Mouse (Mus musculus): ENCODE data around the gene Nadsyn1.

Nadsyn1 gene

DNA sequence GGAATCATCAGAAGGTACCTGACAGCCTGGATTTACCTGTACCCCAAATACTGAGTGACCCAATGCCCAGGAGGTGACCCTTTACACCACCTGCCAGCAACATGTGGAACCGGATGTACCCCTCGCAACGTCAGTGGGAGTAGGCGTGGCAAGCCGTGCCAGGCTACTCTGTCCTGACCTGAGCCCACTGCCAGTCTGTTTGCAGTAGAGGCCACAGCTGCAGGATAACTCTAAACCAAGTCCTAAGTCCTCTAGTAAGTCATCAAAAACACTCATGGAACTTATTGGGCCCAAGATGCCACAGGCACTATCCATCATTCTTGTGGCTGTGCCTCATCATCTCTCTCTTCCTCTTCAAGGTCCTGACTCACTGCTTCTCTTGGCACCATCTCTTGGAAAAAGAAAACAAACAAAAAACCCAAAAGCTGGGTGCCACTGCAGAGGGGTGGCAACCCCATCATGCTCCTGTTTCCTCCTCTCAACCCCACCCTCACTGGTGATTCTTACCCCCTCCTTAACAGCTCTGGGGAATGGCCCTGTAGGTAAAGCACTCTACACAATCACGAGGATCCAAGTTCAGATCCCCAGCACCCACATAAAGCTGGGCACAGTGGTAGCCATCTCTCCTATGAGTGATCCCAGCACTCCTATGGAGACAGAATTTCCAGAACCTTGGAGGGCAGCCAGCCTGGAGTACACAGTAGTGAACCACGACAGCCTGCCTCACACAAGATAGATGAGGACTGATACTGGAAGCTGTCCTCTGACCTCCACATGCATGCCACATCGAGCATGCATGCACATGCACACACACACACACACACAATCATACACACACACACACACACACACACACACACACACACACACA, 21.2 kb downstream of the Nadsyn1 start:
- no peak for DNase-seq (ENCODE audit: low spot score)

DNA sequence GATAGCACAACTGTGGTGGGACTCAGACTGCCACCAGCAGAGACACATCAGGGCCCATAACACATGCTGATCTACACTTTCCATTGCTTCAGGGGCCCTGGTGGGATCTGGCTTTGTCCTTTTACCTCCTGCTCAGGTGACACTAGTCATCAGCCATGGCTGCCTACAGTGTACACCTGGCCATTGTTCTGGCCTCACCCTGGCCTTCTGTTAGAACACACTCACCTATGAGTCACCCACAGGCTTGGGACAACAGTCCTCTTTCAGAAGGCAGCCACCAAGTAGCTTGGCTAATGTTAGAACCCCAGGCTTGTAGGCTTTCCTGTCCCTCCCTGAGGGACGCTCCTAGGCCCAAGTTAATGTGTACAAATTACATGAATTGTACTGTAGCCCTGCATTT, 21.9 kb downstream of the Nadsyn1 start:
- no peak for DNase-seq (ENCODE audit: low spot score)

DNA sequence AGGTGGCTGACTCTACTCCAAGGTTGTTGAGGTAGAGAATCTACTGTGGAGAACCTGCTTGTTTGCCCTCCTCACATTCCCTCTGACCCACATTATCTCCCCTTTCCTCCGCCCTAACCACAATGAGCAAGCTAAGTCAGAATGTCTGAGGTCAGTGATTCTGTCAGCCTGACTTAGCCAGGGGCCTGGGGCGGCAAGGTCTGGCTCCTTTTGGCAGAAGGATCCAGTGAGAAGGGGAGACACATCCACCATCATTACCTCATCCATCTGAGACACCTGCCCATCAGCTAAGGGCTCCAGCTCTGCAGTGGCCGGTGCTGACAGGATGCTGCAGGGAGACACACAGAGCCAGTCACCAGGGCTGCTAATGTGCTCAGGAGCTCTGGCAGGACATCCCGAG, 23.9 kb downstream of the Nadsyn1 start:
- DNase-seq (ENCODE audit: low spot score): no peak

DNA sequence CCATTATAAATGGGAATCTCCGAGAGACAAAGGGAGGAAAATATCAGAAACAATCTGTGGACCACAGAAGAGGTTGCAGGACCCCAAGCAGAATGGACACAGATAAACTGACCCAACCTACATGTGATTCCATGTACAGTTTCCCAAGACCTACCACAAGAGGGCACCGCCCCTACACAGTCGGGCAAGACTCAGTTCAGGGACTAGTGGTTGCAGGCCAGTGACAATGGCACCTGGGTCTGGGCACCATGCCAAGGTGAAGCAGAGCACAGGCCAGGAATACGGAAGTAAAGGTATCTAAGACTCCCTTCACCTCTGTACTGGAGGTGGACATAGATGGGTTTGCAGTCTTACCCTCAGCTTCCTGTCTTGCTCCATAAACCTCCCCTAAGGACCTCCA, 29.5 kb downstream of the Nadsyn1 start:
- DNase-seq (ENCODE audit: low spot score): no peak

DNA sequence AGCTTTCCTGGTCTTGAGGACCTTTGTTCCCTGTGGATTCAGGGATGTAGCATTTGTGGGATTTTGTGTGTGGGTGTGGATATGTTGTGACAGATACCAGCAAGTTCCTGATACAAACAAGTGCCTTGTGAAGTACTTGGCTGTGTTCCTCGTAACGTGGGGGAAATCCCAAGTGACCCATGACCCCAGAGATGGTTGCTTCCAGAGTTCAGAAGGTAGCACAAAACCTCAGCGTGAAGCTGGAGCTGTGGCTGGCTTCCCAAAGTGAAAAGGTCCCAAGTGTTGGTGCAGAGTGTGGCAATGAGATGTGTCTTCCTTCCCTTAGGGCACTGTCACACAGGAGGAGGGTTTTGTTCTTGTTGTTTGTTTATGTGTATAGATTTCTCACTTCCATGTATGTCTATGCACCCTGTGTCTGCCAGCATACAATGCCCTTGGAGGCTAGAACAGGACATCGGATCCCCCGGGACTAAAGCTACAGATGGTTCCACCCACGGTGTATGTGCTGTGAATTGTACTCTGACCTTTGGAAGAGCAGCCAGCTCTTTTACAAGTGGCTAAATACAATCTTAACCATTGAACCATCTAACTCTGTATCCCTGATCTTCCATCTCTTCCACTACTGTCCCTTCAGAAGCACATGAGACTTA, 30.2 kb downstream of the Nadsyn1 start:
- no peak for DNase-seq (ENCODE audit: low spot score)

DNA sequence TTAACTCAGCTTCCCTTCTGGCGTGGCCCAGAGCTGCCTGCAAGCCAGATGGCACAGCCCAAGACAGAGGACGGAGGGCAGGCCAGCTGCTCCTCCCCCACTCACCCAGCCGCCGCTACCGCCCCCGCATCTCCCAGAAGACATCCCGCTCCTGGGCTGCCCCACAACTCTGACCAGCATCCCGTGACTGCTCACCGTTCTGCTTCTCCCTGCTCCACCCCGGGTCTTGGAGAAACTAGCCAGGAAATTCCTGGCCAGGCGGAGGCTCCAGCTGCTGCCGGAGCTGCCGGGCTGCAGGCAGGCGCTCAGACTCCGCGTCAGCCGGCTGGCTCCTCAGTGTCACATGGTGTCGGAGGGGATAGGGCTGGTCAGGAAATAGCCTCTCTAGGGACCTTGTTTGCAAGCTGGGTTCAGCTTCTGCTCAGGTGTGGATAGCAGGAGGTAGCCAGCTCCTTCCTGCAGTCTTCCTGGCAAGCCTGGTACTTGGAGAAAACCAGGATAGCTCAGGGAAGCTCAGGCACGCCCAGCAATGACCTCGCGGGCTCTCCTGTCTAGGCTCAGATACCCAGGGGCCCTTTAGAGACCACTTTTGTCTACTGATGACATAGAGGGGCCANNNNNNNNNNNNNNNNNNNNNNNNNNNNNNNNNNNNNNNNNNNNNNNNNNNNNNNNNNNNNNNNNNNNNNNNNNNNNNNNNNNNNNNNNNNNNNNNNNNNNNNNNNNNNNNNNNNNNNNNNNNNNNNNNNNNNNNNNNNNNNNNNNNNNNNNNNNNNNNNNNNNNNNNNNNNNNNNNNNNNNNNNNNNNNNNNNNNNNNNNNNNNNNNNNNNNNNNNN, 38.4 kb downstream of the Nadsyn1 start, which contains the start of gene Mrgpre:
Gene Mrgpre, minus strand, starts transcription at position 505 of the 834 bp plus-strand sequence.
- DNase-seq (ENCODE audit: low spot score): peak; percentile 65

DNA sequence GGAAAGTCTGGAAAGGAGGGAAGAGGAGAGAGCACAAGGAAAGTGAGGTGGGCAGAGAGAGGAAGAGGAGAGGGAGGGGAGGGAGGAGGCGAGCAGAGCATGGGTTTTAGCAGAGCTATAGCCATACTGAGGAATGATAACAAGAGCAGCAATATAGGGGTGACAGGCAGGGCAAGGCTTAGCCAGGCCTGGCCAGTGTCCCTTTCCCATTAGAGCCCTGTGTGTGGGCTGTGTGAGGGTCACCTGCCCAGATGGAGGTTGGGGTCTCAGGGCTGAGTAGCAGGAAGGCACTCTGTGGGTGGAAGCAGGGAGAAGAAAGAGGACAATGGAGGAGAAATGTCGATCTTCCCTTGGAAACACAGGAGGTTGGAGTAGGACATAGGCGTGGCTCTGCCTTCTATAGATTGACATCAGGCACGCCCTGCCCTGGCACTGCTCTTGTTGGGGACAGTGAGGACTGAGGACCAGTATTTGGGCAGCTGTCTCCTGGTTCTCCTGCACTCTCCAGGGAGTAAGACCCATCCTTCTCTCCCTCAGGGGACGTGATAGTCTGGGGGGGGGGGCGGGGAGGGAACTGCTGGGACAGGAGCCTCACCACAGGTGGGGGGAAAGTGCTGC, 39.2 kb downstream of the Nadsyn1 start:
- DNase-seq (ENCODE audit: low spot score): no peak

DNA sequence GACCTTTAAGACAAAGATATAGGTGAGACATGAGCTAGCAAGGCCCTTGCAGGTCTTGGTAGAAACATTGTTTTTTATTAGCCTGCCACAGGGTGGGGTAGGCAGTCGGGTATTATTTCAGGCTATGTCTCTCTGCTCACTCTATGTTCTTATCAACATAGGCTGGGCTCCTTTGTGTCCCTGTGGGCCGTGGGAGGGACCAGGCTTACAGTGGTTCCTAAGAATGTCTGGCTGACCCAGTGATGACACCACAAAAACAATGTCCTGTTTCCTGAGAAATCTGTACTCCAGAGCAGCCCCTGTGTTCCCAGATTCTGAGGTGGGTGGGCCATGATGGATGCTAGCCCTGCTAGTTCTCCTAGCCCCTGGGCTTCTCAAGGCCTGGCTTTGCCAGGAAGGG, 45.3 kb downstream of the Nadsyn1 start:
- no peak for DNase-seq (ENCODE audit: low spot score)

DNA sequence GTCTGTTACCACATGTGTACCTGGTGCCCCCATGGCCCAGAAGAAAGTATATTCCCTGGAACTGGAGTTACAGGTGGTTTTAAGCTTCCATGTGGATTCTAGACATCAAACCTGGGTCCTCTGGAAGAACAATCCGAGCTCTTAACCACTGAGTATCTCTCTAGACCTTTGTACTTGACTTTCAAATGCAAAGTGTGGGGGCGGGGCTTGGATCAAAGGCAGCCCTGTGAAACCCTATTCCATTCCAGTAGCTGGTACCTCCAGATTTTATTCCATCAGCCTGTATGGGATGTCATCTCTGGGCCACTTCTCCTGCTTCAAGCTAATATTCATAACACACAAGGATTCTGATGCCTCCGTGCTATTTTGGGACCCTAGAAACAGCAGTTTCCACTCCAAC, 46.5 kb downstream of the Nadsyn1 start:
- no peak for DNase-seq (ENCODE audit: low spot score)

DNA sequence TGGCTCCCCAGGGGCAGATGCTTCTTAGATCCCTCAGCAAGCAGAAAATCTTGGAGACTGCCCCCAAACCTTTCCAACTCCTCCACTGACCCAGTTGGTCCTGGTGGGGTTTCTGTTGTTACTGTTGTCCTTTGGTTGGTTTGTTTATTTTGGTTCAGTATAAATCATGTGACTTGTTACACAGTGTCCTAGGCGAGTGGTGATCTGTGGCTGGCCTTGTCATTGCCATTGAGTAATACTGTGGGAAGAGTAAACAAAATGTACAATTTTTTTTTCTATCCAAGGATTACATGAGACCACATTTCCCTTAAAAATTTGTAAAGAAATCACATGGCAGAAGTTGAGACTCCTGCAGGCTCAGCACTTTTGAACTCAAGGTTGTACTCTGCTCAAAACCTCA, 53.2 kb downstream of the Nadsyn1 start:
- no peak for DNase-seq (ENCODE audit: low spot score)

DNA sequence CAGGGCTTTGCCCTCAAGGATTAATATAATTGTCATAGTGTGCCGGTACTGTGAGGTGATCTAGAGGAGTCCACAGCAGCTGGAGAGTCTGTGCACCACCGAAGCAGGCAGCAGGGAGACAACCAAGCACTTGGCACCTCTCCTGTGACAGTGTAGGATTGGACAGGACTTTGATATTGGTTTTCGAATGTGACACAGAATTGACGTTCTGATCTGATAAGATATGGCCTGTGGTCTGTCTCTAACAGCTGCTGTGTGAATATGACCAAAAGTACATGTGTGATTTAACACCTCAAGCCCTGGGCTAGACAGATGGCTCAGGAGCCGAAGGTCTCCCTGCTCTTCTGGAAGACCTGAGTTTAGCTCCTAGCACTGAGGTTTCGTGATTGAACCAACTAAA, 54.4 kb downstream of the Nadsyn1 start:
- no peak for DNase-seq (ENCODE audit: low spot score)

DNA sequence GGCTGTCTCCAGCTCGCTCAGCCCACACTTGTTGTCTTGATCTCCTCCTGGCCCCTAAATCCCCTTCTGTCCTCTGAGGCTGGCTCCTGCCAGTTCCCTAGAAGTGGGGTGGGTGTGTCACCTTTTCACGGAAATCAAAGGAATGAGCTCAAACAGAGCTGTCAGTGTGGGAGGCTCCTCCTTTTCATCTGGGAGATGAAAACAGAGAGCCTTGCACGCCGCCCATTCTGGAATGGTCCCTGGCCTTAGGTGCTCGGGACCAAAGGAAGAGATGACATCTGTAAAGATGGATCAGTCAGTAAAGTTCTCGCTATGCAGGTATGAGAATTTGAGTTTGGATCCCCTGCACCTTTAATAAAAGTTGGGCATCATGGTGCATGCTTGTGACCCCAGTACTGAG, 55.8 kb downstream of the Nadsyn1 start, which contains the start of gene Mrgprg:
Gene Mrgprg, minus strand, starts transcription at position 101 of the 400 bp plus-strand sequence.
- no peak for DNase-seq (ENCODE audit: low spot score)

DNA sequence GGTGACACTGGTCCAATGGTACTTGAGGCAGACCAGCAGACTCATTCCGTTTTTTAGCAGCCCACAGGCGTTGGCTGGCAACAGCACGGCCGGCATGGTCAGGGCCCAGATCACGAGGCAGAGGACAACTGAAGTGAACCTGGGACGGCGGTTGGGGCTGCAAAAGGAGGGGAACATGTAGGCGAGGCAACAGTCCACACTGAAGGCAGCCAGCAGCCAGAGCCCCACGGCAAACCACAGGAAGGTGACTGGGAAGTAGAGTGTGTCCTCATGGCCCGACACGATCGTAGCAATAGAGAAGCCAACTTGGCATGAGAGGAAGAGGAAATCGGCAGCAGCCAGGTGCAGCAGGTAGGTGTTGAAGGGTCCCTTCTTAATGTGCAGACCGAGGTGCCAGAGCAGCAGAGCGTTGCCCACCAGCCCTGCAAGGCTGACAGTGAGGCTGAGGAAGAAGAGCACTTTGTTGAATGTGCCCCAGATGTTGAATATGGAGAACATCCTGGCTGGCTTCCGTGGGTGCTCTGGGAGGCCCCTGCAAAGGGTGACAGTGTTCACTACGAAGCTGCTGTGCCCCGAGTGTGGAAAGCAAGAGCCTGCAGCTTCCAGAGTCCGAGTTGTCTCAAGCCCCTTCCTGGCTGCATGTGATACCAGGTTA, 57.6 kb downstream of the Nadsyn1 start:
- no peak for DNase-seq (ENCODE audit: low spot score)

DNA sequence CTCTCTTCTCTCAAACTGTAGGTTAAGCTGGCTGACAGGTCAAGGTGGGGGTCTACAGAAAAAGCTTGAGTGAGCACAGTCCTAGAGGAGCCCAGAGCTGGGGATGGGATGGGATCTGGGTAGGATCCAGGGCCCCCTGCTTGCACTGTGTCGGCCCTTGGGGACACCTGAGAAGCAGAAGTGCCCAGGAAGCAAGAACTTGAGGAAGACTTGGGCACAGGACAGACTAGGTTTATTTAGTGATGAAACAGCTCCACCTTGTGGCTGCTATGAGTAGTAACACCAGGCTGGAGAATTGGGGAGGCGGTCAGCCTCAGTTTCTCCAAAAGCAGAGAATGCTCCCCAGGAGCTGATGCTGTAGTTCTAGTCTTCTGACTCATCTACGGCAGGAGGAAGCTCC, 58.9 kb downstream of the Nadsyn1 start:
- DNase-seq (ENCODE audit: low spot score): no peak

DNA sequence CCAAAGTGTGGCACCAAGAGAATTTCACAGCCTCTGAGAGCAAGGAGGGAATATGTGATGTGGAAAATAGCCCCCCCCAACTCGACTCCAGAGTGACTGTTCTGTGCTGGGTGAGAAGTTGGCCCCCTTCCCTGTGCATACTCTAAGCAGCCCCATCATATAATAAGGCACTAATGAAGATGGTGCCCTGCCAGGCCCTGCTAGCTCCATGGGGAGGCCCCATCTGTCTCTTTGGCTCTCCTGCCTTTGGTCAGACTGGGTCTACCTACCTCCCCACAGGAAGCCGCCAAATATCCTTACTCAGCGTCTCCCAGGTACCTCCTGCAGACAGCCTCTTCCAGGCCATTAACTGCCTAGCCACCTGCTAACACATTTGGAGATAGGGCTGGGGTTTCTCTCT, 63.7 kb downstream of the Nadsyn1 start:
- DNase-seq (ENCODE audit: low spot score): no peak

DNA sequence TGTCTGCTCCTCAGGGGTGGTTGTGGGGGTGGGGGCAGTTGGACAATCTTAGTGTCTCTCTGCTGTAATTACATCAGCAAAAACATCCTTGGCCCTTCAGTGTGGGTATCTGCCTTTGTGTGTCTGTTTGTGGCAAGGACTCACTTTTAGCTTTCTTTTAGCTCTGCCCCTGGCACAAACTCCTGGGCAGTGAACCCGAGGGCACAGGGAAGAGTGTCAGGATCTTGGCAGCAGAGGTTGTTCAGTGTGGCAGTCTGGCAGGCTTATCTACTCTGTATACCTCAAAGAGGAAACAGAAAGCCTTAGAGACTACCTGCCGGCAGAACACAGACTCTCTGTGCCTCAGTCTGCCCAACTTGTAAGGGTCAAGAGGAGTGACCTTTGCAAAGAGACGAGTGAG, 65.0 kb downstream of the Nadsyn1 start:
- DNase-seq (ENCODE audit: low spot score): no peak

DNA sequence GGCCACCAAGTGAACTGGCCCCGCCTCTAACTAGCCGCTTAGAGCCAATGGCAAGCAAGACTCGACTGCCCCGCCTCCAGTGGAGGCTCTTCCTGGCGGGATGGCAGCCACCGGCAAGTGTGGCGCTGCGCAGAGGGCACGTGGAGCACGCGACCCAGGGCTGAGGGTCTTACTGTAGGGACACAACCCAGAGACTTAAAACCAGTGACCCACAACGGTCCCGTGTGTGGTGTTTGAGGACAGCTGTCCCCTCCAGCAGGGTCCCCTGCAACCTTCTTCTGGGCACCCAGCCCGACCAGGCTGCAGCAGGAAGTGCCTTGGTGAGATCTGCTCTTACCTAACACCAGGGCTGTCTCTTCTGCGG, 65.6 kb downstream of the Nadsyn1 start:
- peak; percentile 71 for DNase-seq (ENCODE audit: low spot score)

DNA sequence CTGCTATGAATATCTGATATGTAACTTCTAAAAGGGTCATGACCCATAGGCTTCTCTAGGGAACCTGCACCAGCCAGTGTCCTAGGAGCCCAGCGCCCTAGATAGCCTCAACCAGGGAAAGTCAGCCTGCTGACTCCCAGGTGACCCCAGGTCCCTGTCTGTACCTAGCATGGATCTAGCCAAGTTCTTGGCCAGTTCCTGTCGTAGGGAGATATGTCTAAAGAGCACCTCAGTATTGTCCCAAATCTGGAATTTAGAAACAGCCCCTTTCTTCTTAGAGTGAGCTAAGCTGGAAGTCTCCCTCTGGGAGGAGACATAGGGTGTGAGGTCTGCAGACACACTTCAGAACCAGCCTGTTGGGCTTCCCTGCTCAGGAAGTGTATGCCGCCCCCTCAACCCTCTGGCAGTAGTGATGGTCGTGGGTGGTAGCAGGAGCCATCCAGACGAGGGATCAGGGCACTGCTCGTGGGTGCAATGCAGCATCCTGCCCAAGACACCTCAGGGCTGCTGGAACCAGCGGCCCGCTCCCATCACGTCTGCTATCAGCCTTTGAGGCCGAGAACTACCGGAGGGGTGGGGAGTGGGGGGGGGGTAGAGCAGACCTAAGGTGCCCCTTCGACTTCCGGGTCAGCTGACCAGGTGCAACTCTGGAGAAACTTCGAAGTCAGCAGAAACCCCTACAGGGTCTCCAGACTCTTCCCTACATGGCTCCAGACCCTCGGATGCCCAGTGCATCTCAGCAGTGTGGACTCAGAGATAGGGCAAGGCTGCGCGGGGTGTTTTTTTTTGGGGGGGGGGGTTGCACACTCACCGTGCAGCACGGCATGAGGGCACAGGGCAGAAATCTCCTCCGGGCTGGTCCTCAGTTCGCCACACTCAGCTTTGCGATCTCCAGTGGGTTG, 66.3 kb downstream of the Nadsyn1 start, which contains the start of gene Osbpl5:
Gene Osbpl5, minus strand, starts transcription at position 861 of the 902 bp plus-strand sequence.
- DNase-seq (ENCODE audit: low spot score): no peak

DNA sequence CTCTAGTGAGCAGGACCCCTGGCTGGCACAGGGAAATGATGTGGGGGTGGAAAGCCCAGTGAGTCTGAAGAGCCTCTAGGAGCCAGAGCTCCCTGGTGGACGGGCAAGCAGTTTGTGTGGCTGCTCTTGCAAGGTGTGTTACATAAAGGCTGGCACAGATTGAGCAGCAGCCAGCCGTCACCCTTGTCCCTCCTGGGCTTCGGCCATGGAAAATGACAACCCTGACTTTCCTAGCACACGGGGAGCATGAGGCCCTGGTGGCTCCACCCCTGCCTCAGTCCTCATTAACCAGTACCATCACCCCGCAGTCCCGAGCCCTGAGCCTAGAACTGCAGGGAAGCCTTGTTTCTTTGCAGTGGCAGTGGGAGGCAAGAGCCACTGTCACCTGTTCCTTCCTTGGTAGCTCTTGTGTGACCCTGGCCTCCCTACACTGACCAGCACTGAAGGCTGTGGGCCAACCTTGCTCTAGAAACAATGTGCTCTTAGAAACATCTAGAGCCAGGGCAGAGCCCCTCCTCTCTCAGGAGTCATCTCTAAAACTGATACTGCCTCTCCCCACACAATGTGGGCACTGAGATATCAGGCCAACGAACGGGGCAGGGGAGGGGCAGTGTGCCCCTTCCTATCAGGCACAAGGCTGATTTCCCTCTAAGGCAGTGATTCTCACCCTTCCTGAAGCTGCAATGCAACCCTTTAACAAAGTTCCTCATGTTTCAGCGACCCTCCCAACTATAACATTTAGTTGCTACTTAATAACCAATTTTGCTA, 67.1 kb downstream of the Nadsyn1 start:
- no peak for DNase-seq (ENCODE audit: low spot score)

All from layer of hippocampus, adult 11-12 months (tissue).